Mouse (Mus musculus) urinary bladder, adult 18-20 months (tissue): ENCODE results near the gene Atp12a.

Source experiments
- DNase-seq, 2 experiments: peaks; one replicate each; pipeline ENCODE4 v3.0.0; 2022; ENCODE audit warnings: low spot score in 2 of 2, mixed read lengths in 2 of 2

Atp12a gene

DNA sequence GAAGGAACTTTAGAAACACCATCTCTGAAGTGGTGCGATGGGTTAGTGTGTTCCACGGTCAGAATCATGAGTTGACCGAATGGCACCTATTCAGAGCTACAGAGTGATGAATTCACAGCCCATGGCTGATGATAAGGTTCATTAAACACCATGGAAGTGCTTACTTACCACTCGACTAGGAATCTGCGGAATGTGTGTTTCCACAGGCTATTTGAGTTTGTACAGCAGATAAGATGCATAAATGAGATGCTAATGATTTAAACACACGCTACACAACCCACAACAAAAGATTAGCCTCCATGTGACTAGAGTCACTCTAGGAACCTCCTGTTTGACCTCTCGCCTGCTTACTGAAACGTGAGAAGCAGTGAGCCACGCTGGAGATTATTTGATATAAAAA is 14.5 kb downstream of the Atp12a start:
- DNase-seq = no peak

DNA sequence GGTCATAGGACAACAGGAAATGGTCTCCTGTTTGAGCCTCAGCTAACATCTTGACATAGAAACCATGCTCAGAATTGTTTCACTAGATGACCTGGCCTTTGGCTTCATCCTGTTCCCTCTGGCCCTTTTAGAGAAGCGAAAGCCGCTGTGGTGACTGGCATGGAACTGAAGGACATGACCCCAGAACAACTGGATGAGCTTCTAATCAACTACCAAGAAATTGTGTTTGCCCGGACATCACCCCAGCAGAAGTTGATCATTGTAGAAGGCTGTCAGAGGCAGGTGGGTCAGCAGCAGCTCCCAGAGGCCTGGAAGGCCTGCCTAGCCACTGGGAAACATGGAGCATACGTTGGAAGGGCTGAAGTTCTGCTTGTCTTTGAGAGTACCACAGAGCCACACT is 17.5 kb downstream of the Atp12a start:
- DNase-seq = no peak

DNA sequence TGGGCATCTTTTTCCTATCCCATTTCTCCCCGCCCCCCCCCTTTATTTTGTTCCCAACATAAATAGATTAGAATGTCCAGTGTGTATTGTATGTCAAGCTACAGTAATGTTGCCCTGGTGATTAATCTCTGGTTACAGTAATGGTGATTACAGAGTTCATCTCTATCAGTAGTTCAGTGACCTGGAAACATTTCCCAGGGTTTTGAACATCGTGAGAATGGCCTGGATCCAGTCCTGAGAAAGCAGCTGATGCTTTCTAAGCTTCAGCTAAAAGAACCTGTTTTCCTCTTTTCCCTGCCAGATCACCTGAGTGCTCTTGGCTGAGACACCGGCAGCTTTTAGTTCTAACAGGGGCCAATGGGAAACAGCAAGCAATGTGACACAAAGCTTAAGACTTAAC is 25.4 kb downstream of the Atp12a start:
- no peak for DNase-seq

DNA sequence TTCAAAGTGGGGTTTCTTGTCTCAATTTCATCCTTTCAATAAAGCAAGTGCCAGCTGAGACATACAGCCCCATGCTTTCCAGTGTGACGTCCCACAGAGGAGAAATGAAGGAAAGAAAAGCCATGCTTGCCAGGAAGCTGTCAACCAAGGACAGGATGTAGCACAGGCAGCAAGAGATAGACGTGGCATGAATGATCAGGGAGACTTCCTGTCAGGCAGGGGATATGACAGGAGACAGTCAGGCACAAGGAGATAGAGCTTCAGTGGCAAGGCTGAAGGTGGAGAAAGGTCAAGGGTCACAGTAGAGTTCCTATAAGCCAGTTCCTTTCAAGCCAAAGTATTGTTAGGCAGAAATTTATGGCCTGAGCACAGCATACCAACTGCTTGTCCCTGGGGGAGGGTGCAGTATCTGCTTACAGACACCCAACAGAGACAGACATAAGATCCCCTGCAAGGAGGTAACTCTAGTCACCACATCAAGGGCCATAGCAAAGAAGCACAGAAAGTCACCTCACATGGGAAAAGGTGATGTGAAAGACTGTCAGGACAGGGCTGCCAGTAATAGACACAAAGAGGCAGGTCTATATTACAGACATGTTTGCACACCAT is 28.9 kb downstream of the Atp12a start:
- DNase-seq = no peak

DNA sequence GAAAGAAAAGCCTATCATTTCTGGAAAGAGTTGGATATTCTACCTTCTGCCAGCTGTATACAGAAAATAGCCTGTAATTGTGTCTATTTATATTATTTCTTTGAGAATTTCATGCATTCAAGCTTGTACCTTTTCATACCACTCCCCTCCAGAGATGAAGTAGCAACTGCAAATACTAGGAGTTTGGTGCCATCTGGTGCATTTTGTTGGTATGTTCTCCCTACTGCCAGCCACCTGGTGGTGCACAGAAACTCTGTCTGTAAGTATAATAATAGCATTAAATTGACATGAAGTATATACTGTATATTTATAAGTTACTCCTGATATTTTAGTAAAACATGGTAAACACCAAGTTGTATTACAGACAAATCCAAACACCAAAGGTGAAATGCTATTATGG is 33.1 kb downstream of the Atp12a start:
- no peak for DNase-seq

DNA sequence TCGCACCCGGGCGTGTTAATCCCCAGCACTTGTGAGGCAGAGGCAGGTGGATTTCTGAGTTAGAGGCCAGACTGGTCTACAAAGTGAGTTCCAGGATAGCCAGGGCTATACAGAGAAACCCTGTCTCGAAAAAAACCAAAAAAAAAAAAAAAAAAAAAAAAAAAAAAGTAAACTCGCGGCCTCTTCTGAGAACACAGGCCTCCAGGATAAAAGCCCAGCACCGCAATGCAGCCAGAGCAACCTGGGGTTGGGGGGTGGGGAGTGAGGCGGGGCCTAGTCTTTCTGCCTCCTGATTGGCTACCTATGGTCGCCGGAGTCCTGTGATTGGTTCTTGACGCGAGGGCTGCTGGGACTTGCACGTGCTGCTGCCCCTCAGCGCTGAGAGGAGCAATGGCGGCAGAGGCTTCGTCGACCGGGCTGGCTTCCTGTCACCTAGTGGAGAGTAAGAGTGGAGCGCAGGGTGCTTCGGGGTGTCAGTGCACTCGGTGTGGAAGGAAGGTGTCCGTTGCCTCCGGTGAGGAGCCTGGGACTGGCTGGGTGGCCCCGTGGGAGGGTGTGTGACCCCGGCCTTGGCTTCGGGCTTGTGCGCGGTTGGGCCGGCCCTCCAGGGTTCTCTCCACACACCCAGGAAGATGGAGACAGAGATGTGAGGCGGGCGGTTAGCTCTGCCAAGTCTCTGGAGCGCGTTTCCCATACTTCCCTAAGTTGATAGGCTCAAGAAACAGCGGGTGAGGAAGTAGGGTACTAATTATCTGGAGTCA is 37.6 kb downstream of the Atp12a start, which contains the start of gene Rnf17:
Rnf17 (plus strand) TSS at position 271 of the 761 bp plus-strand sequence.
- no peak for DNase-seq

DNA sequence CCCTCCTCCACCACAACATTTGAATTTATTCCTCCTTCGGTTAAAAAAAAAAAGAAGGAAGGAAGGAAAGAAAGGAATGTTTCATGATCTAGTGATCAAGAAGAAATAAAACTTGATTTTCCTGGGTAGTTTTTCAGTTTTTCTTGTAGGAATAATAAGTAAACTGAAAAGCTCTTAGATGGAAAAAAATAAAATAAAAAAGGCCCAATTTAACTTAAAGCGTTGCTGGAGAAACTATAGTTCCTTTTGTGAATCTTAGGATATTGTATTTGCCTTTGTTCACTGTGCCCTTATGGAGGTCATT is 38.2 kb downstream of the Atp12a start:
- DNase-seq = no peak
